Mouse (Mus musculus) hematopoietic multipotent progenitor cell, adult 10-12 weeks (in vitro differentiated cells): ENCODE data around the gene Gabrp. TPM values are rescaled to one million over a fixed set of nuclear protein-coding genes. Genes with fewer than 3 reads are reported as not detected.

Experiments
- polyA plus RNA-seq: library from polyadenylated mRNA; stranded (reverse); fragments of >175 nt; gene quantifications from 2 replicates; pipeline ENCODE4 v1.2.3, GENCODE M21; 2012; ENCODE audit warnings: low replicate concordance

Gabrp gene
- polyA plus RNA-seq, result not detected in 2 replicates

DNA sequence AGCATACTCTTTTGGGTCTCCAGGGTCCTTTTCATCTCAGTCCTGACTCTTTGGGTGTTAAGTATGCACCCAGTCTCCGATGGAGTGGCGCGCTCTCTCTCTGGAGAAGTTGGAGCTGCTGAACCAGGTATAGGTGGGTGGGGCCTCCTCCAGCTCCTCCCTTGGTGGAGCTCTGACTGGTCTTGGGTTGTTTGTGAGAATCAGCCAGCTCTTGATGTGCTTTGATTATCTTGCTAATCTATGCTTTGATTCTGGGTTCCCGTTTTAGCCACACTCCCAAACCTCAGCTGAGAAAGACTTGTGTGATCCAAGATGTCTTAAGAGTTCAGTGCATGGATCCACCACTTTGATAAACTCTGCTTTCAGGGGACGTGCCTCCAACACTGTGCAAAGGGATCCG, at the start of gene Gabrp:
Gene Gabrp (minus strand): TSS at position 101 of the 400 bp plus-strand sequence.

DNA sequence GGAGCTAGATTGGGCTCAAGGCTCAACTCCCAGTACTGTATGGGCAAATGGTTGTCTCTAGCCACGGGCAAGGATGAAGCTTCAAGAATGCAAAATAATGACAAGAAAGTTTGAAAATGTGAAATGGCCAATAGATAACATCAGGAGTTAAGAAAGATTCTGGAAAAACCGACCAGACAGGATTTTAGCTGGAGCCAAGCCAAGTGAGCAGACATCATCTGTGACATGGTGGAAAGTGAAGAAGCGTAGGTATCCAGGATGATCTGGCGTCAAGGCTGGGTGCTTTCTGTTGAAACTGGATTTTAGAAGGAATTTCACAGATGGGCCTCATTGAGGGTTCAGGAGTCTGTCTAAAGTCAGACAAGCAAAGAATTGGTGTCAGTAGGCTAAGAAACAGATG, 20.2 kb upstream of the Gabrp start, which contains the start of gene D130052B06Rik:
Gene D130052B06Rik (plus strand): TSS at position 317 of the 400 bp plus-strand sequence.

DNA sequence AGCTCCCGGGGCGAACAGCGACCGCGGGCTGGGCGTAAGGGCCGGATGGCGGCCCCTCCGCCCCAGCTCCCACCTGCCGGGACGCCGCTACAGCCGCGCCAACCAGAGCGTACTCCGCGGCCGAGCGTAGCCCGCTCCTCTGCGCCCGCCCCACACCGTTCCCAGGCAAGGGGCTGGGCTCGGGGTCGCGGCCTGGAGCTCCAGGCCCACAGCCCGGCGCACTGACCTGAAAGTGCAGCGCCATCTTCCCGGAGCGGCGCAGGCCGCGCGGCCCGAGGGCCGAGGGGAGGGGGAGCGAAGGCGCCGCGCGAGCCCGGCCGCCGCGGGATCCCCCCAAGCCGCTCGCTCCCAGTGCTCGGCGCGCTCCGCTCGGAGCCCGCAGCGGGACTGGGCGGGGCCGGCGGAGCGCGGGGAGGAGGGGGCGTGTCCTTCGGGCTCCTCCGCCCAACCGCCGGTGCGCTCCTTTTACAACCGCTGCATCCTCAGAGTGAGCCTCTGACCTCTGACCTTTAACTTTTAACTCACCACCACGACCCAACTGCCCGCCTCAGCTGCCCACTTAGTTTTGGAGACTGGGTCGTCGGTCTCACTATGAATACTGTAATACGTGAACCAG, 65.3 kb downstream of the Gabrp start, which contains the start of gene Ranbp17:
Gene Ranbp17 (minus strand): TSS at position 371 of the 616 bp plus-strand sequence.

Other genes with a start within 250 kb of the Gabrp start
- gene Ranbp17, start 65.2 kb downstream of the Gabrp start, polyA plus RNA-seq, result 0.15 and 0.18 TPM in 2 replicates
- not detected in 2 replicates for gene D130052B06Rik, start 20.3 kb upstream of the Gabrp start, polyA plus RNA-seq